Mouse (Mus musculus): ENCODE data around the gene Cnih2. TPM values are rescaled to one million over a fixed set of nuclear protein-coding genes. Genes with fewer than 3 reads are reported as not detected.
"Not testable (repeated sequence)": the region's sequence is repeated elsewhere in the genome, so short reads cannot be mapped to it uniquely, and the experiment has no call there.

Cnih2 gene
- polyA plus RNA-seq, 1 experiment from 2014 or later: 34.5 TPM

- no peak overlapping the region for H3K27ac ChIP-seq
- no peak for ATAC-seq (ENCODE audit: low FRiP score, low read depth)
- peaks cover 42% of the 10 kb centered on the region for H3K36me3 ChIP-seq
- peaks cover 34% of the 10 kb centered on the region for H3K4me1 ChIP-seq
- 87% methylated on average over 4 of the region's 4 CpGs for WGBS
- peak overlapping the region; percentile 83 for H3K9ac ChIP-seq
- no peaks in the 10 kb centered on the region for H3K9me3 ChIP-seq
- H3K27me3 ChIP-seq: peaks cover 23% of the 10 kb centered on the region
- H3K4me2 ChIP-seq (replicated peaks): peak overlapping the region; percentile 90
- peak overlapping the region; percentile 83 for H3K4me3 ChIP-seq
Measured at GRCm38 (mm10) chr19:5089324-5089723, 9.0 kb downstream of the Cnih2 start.

DNA sequence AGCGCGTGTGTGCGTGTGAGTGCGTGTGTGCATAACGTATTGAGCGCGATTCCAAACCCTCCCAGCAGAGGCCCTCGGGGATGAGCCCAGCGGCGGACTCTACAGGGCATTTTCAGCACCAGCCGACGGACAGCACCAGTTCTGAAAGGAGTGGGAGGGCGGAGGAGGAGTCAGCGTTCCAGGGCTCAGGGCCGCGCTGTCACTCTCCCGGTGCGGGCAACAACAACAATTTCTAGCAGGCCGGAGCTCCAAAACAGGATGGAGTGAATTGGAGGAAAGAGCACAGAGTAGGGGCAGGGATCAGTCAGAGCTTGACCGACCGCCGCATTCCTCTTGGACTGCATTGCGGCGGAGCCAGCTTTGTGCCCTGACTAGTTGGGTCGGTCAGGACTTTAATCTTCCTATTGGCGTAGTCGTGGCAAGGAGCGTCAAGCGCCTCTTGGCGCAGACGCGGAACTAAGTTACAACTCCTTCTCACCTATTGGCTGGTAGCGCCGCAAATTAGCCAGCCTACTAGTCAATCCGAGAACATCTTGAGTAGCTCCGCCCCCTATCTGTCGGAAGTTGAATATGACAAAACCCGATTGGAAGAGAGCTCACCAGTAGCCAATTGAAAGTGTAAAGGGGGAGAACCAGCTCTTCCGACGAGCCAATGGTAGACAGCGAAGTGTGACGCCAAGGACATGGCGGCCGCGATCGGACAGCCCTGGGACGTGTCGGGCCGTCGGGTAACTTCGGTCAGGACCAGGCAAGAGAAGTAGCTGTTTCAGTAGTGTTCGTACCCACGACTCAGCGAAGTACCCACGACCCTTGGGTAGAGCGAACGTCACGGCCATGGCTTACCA, 10.2 kb downstream of the Cnih2 start, which contains the start of gene Yif1a:
Yif1a (plus strand) TSS at position 655 of the 845 bp plus-strand sequence.
- Histone ChIP-seq H3K9me3 (no peaks in the 10 kb centered on the region), H3K36me3 (peaks cover 36% of the 10 kb centered on the region), H3K27ac (0 out of 2 replicates have a peak within 1 kb of the TSS, but pooled peaks have one; percentile 49), H3K4me1 (peaks cover 29% of the 10 kb centered on the region), H3K4me2 (replicated peaks) (peak within 1 kb of the TSS; percentile 90), H3K27me3 (peaks cover 35% of the 10 kb centered on the region), H3K4me3 (peak within 1 kb of the TSS; percentile 83), H3K9ac (peak within 1 kb of the TSS; percentile 83)
- ATAC-seq (ENCODE audit: low FRiP score, low read depth): peak; percentile 95
- WGBS: under 1% methylated on average over 58 of the region's 58 CpGs

- not testable (repeated sequence) for H3K4me2 ChIP-seq (replicated peaks); ATAC-seq (ENCODE audit: low FRiP score, low read depth); H3K4me3 ChIP-seq; H3K27ac ChIP-seq; H3K9ac ChIP-seq; H3K9me3 ChIP-seq
- H3K27me3 ChIP-seq: peaks cover 51% of the 10 kb centered on the region
- peaks cover 20% of the 10 kb centered on the region for H3K36me3 ChIP-seq
- 53% methylated on average over 4 of the region's 4 CpGs for WGBS
- peaks cover 29% of the 10 kb centered on the region for H3K4me1 ChIP-seq
Measured at GRCm38 (mm10) chr19:5086533-5086932, 11.8 kb downstream of the Cnih2 start.

GRCm38 (mm10) chr19:5085145-5085863, 13.0 kb downstream of the Cnih2 start, which contains the start of gene Tmem151a:
TSS of gene Tmem151a (minus strand) at chr19:5085531.
- Histone ChIP-seq H3K4me2 (replicated peaks) (peak within 1 kb of the TSS; percentile 85), H3K4me3 (peak within 1 kb of the TSS; percentile 50), H3K4me1 (peaks cover 29% of the 10 kb centered on the region), H3K36me3 (peaks cover 8% of the 10 kb centered on the region), H3K27ac (no peak within 1 kb of the TSS), H3K9ac (peak within 1 kb of the TSS; percentile 59), H3K9me3 (no peaks in the 10 kb centered on the region), H3K27me3 (peaks cover 63% of the 10 kb centered on the region)
- no peak for ATAC-seq (ENCODE audit: low FRiP score, low read depth)
- WGBS: under 1% methylated on average over 48 of the region's 69 CpGs

GRCm38 (mm10) chr19:5084834-5085144, 13.5 kb downstream of the Cnih2 start:
- no peaks in the 10 kb centered on the region for H3K9me3 ChIP-seq
- WGBS: 2% methylated on average over 15 of the region's 15 CpGs
- H3K4me1 ChIP-seq: peaks cover 29% of the 10 kb centered on the region
- peaks cover 68% of the 10 kb centered on the region for H3K27me3 ChIP-seq
- ATAC-seq (ENCODE audit: low FRiP score, low read depth): no peak
- H3K9ac ChIP-seq: no peak overlapping the region
- H3K27ac ChIP-seq: no peak overlapping the region
- H3K36me3 ChIP-seq: peaks cover 4% of the 10 kb centered on the region; the same call in 1 of the 2 replicates
- peak overlapping the region; percentile 85 for H3K4me2 ChIP-seq (replicated peaks)
- H3K4me3 ChIP-seq: peak overlapping the region; percentile 50

DNA sequence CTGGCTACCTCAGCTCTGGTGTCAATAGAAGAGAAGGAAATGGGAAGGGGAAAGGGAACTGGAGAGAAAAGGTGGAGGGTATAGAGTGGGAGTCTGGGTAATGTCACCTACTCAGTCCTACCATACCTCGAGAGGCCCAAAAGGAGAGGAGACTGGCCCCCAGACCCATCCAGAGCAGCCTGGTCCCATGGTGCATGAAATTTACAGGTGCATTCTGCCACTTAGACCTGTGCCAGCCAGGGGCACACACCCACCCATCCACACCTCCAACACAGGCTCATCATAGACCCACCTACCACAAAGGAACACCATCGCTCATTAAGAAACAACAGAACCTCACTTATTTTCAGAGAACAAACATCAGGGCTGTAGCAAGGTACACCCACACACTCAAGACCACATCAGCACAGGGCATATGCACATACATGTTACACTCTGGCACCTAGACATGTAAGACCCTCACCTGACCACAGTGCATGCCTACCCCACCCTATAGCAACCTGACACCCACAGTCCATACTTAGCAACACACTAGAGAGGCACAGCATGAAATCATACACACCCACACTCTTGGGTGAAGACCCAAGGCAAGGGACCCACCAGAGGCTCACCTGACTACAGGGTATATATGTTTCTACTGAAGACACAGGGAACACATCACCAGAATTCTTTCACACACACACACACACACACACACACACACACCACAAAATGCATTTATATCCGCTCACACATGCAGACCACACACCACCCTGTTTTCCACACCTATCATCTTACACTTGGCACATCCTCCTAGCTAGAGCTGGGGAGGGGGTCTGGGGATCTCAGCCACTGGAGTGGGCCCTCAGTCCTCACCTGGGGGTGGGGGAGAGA, 14.1 kb downstream of the Cnih2 start:
- no peak overlapping the region for H3K4me2 ChIP-seq (replicated peaks)
- H3K9me3 ChIP-seq: no peaks in the 10 kb centered on the region
- ATAC-seq (ENCODE audit: low FRiP score, low read depth): no peak
- peaks cover 74% of the 10 kb centered on the region for H3K27me3 ChIP-seq
- no peak overlapping the region for H3K27ac ChIP-seq
- peak overlapping the region; percentile 50; the same call in 1 of the 2 replicates for H3K4me3 ChIP-seq
- no peak overlapping the region for H3K9ac ChIP-seq
- peaks cover 24% of the 10 kb centered on the region for H3K4me1 ChIP-seq
- H3K36me3 ChIP-seq: no peaks in the 10 kb centered on the region
- 61% methylated on average over 3 of the region's 3 CpGs for WGBS

DNA sequence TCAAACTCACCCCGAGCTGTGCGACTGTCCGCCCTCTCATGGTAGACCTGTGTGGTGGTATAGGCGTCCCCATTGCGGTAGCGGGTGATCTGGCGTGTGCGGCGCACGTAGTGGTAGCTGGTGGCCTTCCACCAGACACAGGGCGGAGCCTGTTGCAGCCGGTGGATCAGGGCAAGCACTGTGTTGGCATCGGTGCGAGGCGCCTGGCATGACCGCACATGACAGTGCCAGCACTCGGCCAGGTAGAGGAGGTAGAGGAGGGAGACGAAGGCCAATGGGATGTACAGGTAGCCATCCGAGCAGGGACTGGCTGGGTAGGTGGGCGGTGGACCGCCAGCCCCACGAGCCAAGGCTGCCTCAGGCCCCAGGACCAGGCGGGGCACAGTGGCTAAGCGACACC, 15.7 kb downstream of the Cnih2 start:
- H3K4me3 ChIP-seq: no peak overlapping the region
- ATAC-seq (ENCODE audit: low FRiP score, low read depth): no peak
- H3K27ac ChIP-seq: no peak overlapping the region
- peaks cover 18% of the 10 kb centered on the region for H3K4me1 ChIP-seq
- WGBS: 60% methylated on average over 24 of the region's 24 CpGs
- H3K9ac ChIP-seq: no peak overlapping the region
- H3K27me3 ChIP-seq: peaks cover 77% of the 10 kb centered on the region
- H3K4me2 ChIP-seq (replicated peaks): no peak overlapping the region
- H3K9me3 ChIP-seq: no peaks in the 10 kb centered on the region
- H3K36me3 ChIP-seq: no peaks in the 10 kb centered on the region

DNA sequence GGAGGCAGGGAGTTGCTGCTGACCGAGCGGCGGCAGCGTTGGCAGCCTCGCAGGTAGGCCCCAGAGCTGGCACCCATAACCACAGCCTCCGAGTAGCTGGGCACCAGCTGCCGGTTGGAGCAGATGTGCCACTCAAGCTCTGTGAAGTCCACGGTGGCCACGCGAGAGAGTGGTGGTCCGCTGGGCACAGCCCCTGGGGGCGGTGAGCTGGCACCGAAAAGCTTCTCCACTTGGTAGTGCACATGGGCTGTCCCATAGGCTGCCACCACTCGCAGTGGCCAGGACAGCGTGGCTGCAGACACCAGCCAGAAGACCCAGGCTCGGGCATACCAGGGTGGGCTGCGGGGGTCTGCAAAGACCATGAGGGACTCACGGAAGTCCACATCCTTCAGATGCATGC, 16.3 kb downstream of the Cnih2 start:
- H3K27me3 ChIP-seq: peaks cover 77% of the 10 kb centered on the region
- H3K4me3 ChIP-seq: no peak overlapping the region
- H3K4me1 ChIP-seq: peaks cover 13% of the 10 kb centered on the region
- H3K4me2 ChIP-seq (replicated peaks): no peak overlapping the region
- no peaks in the 10 kb centered on the region for H3K9me3 ChIP-seq
- no peak overlapping the region for H3K9ac ChIP-seq
- no peak overlapping the region for H3K27ac ChIP-seq
- H3K36me3 ChIP-seq: no peaks in the 10 kb centered on the region
- 56% methylated on average over 18 of the region's 18 CpGs for WGBS
- no peak for ATAC-seq (ENCODE audit: low FRiP score, low read depth)

- Histone ChIP-seq H3K27me3 (peaks cover 54% of the 10 kb centered on the region), H3K4me3 (no peak overlapping the region), H3K9me3 (no peaks in the 10 kb centered on the region), H3K9ac (no peak overlapping the region), H3K36me3 (no peaks in the 10 kb centered on the region), H3K4me2 (replicated peaks) (no peak overlapping the region), H3K4me1 (no peaks in the 10 kb centered on the region), H3K27ac (no peak overlapping the region)
- ATAC-seq (ENCODE audit: low FRiP score, low read depth): no peak
- WGBS: 97% methylated on average over 1 of the region's 1 CpGs
Measured at GRCm38 (mm10) chr19:5079279-5079678, 19.0 kb downstream of the Cnih2 start.

GRCm38 (mm10) chr19:5073518-5073917, 24.8 kb downstream of the Cnih2 start:
- H3K27ac ChIP-seq: no peak overlapping the region
- H3K27me3 ChIP-seq: peaks cover 3% of the 10 kb centered on the region; the same call in 1 of the 2 replicates
- no peaks in the 10 kb centered on the region for H3K9me3 ChIP-seq
- peaks cover 37% of the 10 kb centered on the region for H3K4me1 ChIP-seq
- no peak overlapping the region for H3K4me3 ChIP-seq
- no peaks in the 10 kb centered on the region for H3K36me3 ChIP-seq
- H3K9ac ChIP-seq: no peak overlapping the region
- no peak for ATAC-seq (ENCODE audit: low FRiP score, low read depth)
- H3K4me2 ChIP-seq (replicated peaks): peak overlapping the region; percentile 21; the same call in 1 of the 2 replicates
- WGBS: 40% methylated on average over 5 of the region's 5 CpGs

DNA sequence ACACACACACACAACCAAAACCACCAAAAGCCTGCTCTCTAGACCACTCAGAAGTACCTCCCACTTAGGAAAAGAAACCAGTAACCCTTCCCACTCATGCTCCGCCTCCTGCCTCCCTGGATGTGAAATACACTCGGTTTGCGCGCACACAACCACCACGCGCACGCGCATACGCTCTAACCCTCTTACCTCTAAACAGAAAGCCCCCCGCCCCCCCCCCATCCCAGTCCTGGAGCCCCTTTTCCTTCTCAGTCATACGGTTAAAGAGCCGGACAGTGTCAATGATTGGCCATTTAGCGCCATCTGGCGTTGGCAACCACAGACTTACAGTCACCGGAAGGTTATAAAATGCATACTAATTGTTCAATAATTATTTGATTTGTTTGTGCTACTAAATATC, 25.3 kb downstream of the Cnih2 start:
- under 1% methylated on average over 15 of the region's 15 CpGs for WGBS

More for the DNA sequence above, 25.3 kb downstream of the Cnih2 start:
- peak overlapping the region; percentile 97 for H3K4me2 ChIP-seq (replicated peaks)
- peak; percentile 30; the same call in 1 of the 2 replicates for ATAC-seq (ENCODE audit: low FRiP score, low read depth)
- no peaks in the 10 kb centered on the region for H3K36me3 ChIP-seq
- H3K4me1 ChIP-seq: peaks cover 41% of the 10 kb centered on the region
- H3K9ac ChIP-seq: peak overlapping the region; percentile 69; the same call in 1 of the 2 replicates
- peak overlapping the region; percentile 71 for H3K4me3 ChIP-seq
- no peaks in the 10 kb centered on the region for H3K9me3 ChIP-seq
- peak overlapping the region; percentile 98 for H3K27ac ChIP-seq
- H3K27me3 ChIP-seq: no peaks in the 10 kb centered on the region; the same call in 1 of the 2 replicates

Data from limb, embryonic 13.5 days (tissue).